Mouse (Mus musculus) limb, embryonic 10.5 days (tissue): ENCODE results near the gene Ppil3. TPM values are rescaled to one million over a fixed set of nuclear protein-coding genes. Genes with fewer than 3 reads are reported as not detected.
A peak's percentile ranks its signal among the peaks of the same experiment; 100 is the strongest.

ENCODE experiments used
- DNase-seq: peaks from one replicate; pipeline ENCODE4 v3.0.0-alpha.2; 2017; ENCODE audit warnings: low spot score
- H3K27ac ChIP-seq: fragments of 300-500 bp; sonication (generic); 2 replicates; pipeline ENCODE4 v1.5.1; 2016; ENCODE audit warnings: mild to moderate bottlenecking
- H3K27me3 ChIP-seq: fragments of 300-500 bp; sonication (generic); 2 replicates; pipeline ENCODE4 v1.6.1; 2016; ENCODE audit warnings: low read depth, mild to moderate bottlenecking; ENCODE audit not compliant: poor library complexity, severe bottlenecking
- H3K36me3 ChIP-seq: fragments of 300-500 bp; sonication (generic); 2 replicates; pipeline ENCODE4 v1.6.1; 2016; ENCODE audit warnings: mild to moderate bottlenecking, moderate library complexity
- H3K4me1 ChIP-seq: fragments of 300-500 bp; sonication (generic); 2 replicates; pipeline ENCODE4 v1.6.1; 2016
- H3K4me3 ChIP-seq: fragments of 300-500 bp; sonication (generic); 2 replicates; pipeline ENCODE4 v1.5.1; 2016; ENCODE audit warnings: mild to moderate bottlenecking, moderate library complexity
- H3K9me3 ChIP-seq: fragments of 300-500 bp; sonication (generic); replicated peaks from 2 replicates; pipeline ENCODE4 v1.6.1; 2016; ENCODE audit warnings: mild to moderate bottlenecking
- WGBS: fragments of 180-500 bp; shearing (Covaris S2); methylation state at CpG from one replicate; pipeline ENCODE4 v1.1.7; 2016; 5-methylcytosine and 5-hydroxymethylcytosine counted together
- polyA plus RNA-seq: library from polyadenylated mRNA; unstranded; fragments of >200 nt; fragmentation: Nextera tagmentation; extraction: Ambion mirVana; gene quantifications from 2 replicates; pipeline ENCODE4 v1.2.1, GENCODE M21; 2016

Gene Ppil3
- polyA plus RNA-seq, 1 experiment from 2014 or later: 61.5 TPM

GRCm38 (mm10) chr1:58424551-58424950, 20.7 kb downstream of the Ppil3 start:
- WGBS: 95% methylated on average over 3 of the region's 3 CpGs
- H3K27ac ChIP-seq: peak overlapping the region; percentile 100; the same call in 1 of the 2 replicates
- no peaks in the 10 kb centered on the region for H3K27me3 ChIP-seq
- H3K36me3 ChIP-seq: peaks cover 35% of the 10 kb centered on the region
- DNase-seq: no peak
- no peaks in the 10 kb centered on the region for H3K9me3 ChIP-seq
- H3K4me1 ChIP-seq: peaks cover 9% of the 10 kb centered on the region; the same call in 1 of the 2 replicates
- no peak overlapping the region for H3K4me3 ChIP-seq

- peak; percentile 94 for DNase-seq
- Histone ChIP-seq H3K4me3 (peak within 1 kb of the TSS; percentile 100), H3K9me3 (no peaks in the 10 kb centered on the region), H3K36me3 (peaks cover 37% of the 10 kb centered on the region), H3K4me1 (peaks cover 9% of the 10 kb centered on the region; the same call in 1 of the 2 replicates), H3K27ac (peak within 1 kb of the TSS; percentile 100), H3K27me3 (no peaks in the 10 kb centered on the region)
- under 1% methylated on average over 79 of the region's 79 CpGs for WGBS
These were observed 21.7 kb downstream of the Ppil3 start, which contains the start of gene Clk1 for GRCm38 (mm10) chr1:58423371-58424248. Clk1 (minus strand) TSS chr1:58424066.

- peak overlapping the region; percentile 100 for H3K27ac ChIP-seq
- H3K27me3 ChIP-seq: no peaks in the 10 kb centered on the region
- WGBS: 20% methylated on average over 13 of the region's 13 CpGs
- peaks cover 44% of the 10 kb centered on the region for H3K36me3 ChIP-seq
- H3K4me1 ChIP-seq: peaks cover 9% of the 10 kb centered on the region; the same call in 1 of the 2 replicates
- DNase-seq: peak; percentile 48
- H3K4me3 ChIP-seq: peak overlapping the region; percentile 100
- H3K9me3 ChIP-seq: no peaks in the 10 kb centered on the region
These were observed 22.4 kb downstream of the Ppil3 start for GRCm38 (mm10) chr1:58422879-58423278.

- no peak for DNase-seq
- Histone ChIP-seq H3K27me3 (no peaks in the 10 kb centered on the region), H3K27ac (no peak overlapping the region), H3K4me1 (peaks cover 9% of the 10 kb centered on the region; the same call in 1 of the 2 replicates), H3K36me3 (peaks cover 63% of the 10 kb centered on the region), H3K9me3 (no peaks in the 10 kb centered on the region), H3K4me3 (no peak overlapping the region)
- WGBS: 86% methylated on average over 7 of the region's 7 CpGs
These were observed 24.3 kb downstream of the Ppil3 start for GRCm38 (mm10) chr1:58420961-58421360.

- no peaks in the 10 kb centered on the region for H3K27me3 ChIP-seq
- no peak overlapping the region for H3K4me3 ChIP-seq
- no peak overlapping the region for H3K27ac ChIP-seq
- peaks cover 9% of the 10 kb centered on the region; the same call in 1 of the 2 replicates for H3K4me1 ChIP-seq
- DNase-seq: no peak
- no peaks in the 10 kb centered on the region for H3K9me3 ChIP-seq
- 93% methylated on average over 10 of the region's 10 CpGs for WGBS
- peaks cover 72% of the 10 kb centered on the region for H3K36me3 ChIP-seq
These were observed 25.3 kb downstream of the Ppil3 start for GRCm38 (mm10) chr1:58420032-58420431.

- Histone ChIP-seq H3K27me3 (no peaks in the 10 kb centered on the region), H3K27ac (no peak overlapping the region), H3K36me3 (peaks cover 99% of the 10 kb centered on the region), H3K4me3 (no peak overlapping the region), H3K9me3 (no peaks in the 10 kb centered on the region), H3K4me1 (no peaks in the 10 kb centered on the region)
- DNase-seq: no peak
- 94% methylated on average over 2 of the region's 2 CpGs for WGBS
These were observed 29.2 kb downstream of the Ppil3 start for GRCm38 (mm10) chr1:58416048-58416447.

- Histone ChIP-seq H3K9me3 (no peaks in the 10 kb centered on the region), H3K27me3 (no peaks in the 10 kb centered on the region), H3K4me1 (no peaks in the 10 kb centered on the region), H3K27ac (no peak overlapping the region), H3K4me3 (no peak overlapping the region), H3K36me3 (peaks cover 99% of the 10 kb centered on the region)
- 35% methylated on average over 1 of the region's 1 CpGs for WGBS
- no peak for DNase-seq
These were observed 29.8 kb downstream of the Ppil3 start for GRCm38 (mm10) chr1:58415442-58415841.

GRCm38 (mm10) chr1:58410776-58411175, 34.5 kb downstream of the Ppil3 start:
- Histone ChIP-seq H3K4me3 (no peak overlapping the region), H3K36me3 (peaks cover 92% of the 10 kb centered on the region), H3K27ac (no peak overlapping the region), H3K4me1 (no peaks in the 10 kb centered on the region), H3K9me3 (no peaks in the 10 kb centered on the region), H3K27me3 (no peaks in the 10 kb centered on the region)
- DNase-seq: no peak
- WGBS: 95% methylated on average over 7 of the region's 7 CpGs

- Histone ChIP-seq H3K4me3 (no peak overlapping the region), H3K36me3 (peaks cover 90% of the 10 kb centered on the region), H3K27me3 (no peaks in the 10 kb centered on the region), H3K9me3 (no peaks in the 10 kb centered on the region), H3K27ac (no peak overlapping the region), H3K4me1 (no peaks in the 10 kb centered on the region)
- 88% methylated on average over 3 of the region's 3 CpGs for whole genome bisulfite sequencing
- DNase-seq: no peak
These were observed 35.1 kb downstream of the Ppil3 start for GRCm38 (mm10) chr1:58410198-58410588.

GRCm38 (mm10) chr1:58409553-58410197, 35.6 kb downstream of the Ppil3 start:
- no peak for DNase-seq
- Histone ChIP-seq H3K9me3 (no peaks in the 10 kb centered on the region), H3K4me1 (no peaks in the 10 kb centered on the region), H3K36me3 (peaks cover 90% of the 10 kb centered on the region), H3K4me3 (no peak overlapping the region), H3K27me3 (no peaks in the 10 kb centered on the region), H3K27ac (no peak overlapping the region)
- 83% methylated on average over 5 of the region's 5 CpGs for WGBS

- WGBS: 84% methylated on average over 6 of the region's 6 CpGs
These were observed 37.1 kb downstream of the Ppil3 start for GRCm38 (mm10) chr1:58408141-58408540.

GRCm38 (mm10) chr1:58407321-58407720, 38.0 kb downstream of the Ppil3 start:
- no peak overlapping the region for H3K27ac ChIP-seq
- H3K9me3 ChIP-seq: no peaks in the 10 kb centered on the region
- H3K27me3 ChIP-seq: no peaks in the 10 kb centered on the region
- no peak for DNase-seq
- H3K4me1 ChIP-seq: no peaks in the 10 kb centered on the region
- 97% methylated on average over 7 of the region's 7 CpGs for WGBS
- no peak overlapping the region for H3K4me3 ChIP-seq
- H3K36me3 ChIP-seq: peaks cover 90% of the 10 kb centered on the region

More at GRCm38 (mm10) chr1:58408141-58408540, 37.1 kb downstream of the Ppil3 start:
- Histone ChIP-seq H3K4me1 (no peaks in the 10 kb centered on the region), H3K9me3 (no peaks in the 10 kb centered on the region), H3K27ac (no peak overlapping the region), H3K27me3 (no peaks in the 10 kb centered on the region), H3K4me3 (no peak overlapping the region), H3K36me3 (peaks cover 90% of the 10 kb centered on the region)
- no peak for DNase-seq

GRCm38 (mm10) chr1:58403745-58404144, 41.5 kb downstream of the Ppil3 start:
- H3K4me3 ChIP-seq: no peak overlapping the region
- no peaks in the 10 kb centered on the region for H3K4me1 ChIP-seq
- H3K36me3 ChIP-seq: peaks cover 92% of the 10 kb centered on the region
- WGBS: 96% methylated on average over 5 of the region's 5 CpGs
- H3K27ac ChIP-seq: no peak overlapping the region
- no peaks in the 10 kb centered on the region for H3K27me3 ChIP-seq
- no peaks in the 10 kb centered on the region for H3K9me3 ChIP-seq
- no peak for DNase-seq
